Mouse (Mus musculus): ENCODE results near the gene Fam122a.

Gene Fam122a

GRCm38 (mm10) chr19:24490275-24490674, 13.1 kb upstream of the Fam122a start:
- no peak for DNase-seq (ENCODE audit: low spot score)

DNA sequence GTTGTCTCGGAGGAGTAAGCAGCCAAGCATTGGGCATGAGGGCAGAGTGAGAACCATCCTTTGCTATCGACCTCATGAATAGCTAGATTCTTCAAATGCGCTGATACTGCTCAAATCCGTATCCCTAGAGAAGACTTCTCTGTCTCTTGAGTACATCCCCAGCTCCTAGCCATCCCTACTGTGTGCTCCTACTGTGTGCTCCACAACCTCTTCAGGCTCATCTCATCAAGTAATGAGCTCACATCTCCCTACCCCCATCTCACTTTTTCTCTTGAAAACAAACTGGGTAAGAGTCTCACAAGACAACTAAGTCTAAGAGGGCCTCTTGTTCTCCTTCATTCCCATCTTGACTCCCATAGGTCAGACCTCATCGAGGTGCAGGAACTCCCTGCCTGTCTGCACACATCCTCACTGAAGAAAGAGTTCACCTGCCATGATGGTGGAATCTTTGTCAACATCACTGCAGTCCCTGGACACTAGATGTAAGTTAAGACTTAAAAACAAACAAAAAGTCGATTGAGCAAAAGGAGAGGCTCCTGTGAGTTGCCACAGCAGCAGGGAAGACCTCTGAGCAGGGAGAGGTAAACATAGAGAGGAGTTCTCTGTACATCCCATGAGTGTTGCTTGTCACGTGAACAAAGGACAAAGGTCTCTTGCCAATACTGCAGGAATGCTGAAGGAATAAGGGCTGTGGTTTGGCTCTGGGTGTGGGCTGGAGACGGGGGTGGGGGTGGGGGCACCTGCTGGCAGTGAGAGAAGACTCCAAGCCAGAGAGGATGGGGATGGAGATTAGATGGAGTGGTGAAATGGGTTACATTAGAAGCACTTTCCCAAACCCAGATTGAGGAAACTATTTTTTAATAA, 9.5 kb upstream of the Fam122a start:
- no peak for DNase-seq (ENCODE audit: low spot score)

GRCm38 (mm10) chr19:24484612-24485194, 7.5 kb upstream of the Fam122a start:
- DNase-seq (ENCODE audit: low spot score), result no peak

- DNase-seq (ENCODE audit: low spot score), result no peak
Observed at GRCm38 (mm10) chr19:24480916-24481315, 3.8 kb upstream of the Fam122a start.

GRCm38 (mm10) chr19:24476461-24476860, 695 bp downstream of the Fam122a start:
- no peak for DNase-seq (ENCODE audit: low spot score)

GRCm38 (mm10) chr19:24475281-24475680, 1.9 kb downstream of the Fam122a start:
- DNase-seq (ENCODE audit: low spot score), result no peak

GRCm38 (mm10) chr19:24472512-24472911, 4.6 kb downstream of the Fam122a start:
- DNase-seq (ENCODE audit: low spot score), result no peak

GRCm38 (mm10) chr19:24471538-24471937, 5.6 kb downstream of the Fam122a start:
- DNase-seq (ENCODE audit: low spot score), result no peak

GRCm38 (mm10) chr19:24469216-24469615, 7.9 kb downstream of the Fam122a start:
- no peak for DNase-seq (ENCODE audit: low spot score)

- no peak for DNase-seq (ENCODE audit: low spot score)
Observed at GRCm38 (mm10) chr19:24468616-24469015, 8.5 kb downstream of the Fam122a start.

DNA sequence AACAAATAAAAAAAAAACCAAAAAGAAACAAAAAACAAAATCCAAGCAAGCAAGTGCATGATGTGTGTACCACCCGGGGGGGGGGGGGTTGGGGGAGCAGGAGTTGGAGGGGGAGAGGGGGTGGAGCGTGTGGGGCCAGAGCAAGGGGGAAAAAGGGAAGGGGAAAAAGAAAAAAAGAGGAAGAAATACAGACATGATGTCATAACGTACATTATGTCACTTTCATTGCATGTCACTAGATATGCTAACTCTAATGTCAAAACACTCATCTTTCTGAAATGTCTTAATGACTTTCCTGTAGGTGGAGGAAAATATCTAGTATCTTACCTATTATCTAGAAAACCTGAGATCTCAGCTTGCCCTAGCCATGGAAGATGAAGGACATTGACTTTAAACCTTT, 14.1 kb downstream of the Fam122a start:
- no peak for DNase-seq (ENCODE audit: low spot score)

DNA sequence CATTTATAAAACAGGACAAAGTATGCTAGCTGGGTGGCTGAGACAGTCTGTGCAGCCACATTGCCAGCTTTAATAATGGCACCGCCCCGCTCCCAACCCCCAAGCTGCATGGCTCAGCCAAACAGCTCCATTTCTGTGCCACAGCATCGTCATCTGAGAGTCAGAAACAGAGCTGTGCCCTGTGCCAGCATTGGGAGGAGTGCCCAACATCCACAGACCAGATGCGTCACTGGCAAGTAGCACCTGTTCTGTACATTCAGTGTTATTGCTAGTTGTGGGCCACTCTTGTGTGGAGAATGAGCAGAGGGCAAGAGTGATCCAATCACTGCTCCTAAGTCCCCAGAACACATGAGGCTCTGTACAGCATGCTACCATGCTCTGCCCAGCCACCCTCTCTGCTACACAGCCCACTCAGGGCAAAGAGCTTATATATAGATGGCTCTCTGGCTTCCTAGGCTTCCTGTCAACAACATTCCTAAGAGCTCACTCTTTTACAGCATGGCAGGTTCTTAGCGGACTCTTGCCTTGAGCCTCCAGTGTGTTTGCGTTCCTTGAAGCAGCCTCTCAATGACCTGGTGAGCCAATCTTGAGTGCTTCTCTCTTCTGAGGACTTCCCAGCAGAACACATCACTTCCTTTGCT, 20.4 kb downstream of the Fam122a start:
- no peak for DNase-seq (ENCODE audit: low spot score)

GRCm38 (mm10) chr19:24455249-24455960, 21.8 kb downstream of the Fam122a start:
- DNase-seq (ENCODE audit: low spot score), result no peak

DNA sequence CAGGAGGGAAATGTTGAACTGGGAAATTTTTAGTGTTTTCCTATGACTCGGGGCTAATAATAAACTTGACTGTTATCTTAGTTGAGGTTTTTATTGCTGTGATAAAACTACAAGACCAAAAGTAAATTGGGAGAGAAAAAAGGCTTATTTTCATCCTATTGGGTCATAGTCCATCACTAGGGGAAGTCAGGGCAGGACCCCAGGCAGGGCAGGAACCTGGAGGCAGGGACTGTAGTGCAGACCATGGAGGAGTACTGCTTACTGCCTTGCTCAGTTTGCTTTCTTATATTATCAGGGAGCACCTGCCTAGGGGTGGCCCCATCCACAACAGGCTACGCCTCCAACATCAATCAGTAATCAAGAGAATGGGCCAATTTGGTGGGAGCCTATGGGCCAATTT, 22.7 kb downstream of the Fam122a start:
- DNase-seq (ENCODE audit: low spot score), result no peak

GRCm38 (mm10) chr19:24453379-24453778, 23.8 kb downstream of the Fam122a start:
- no peak for DNase-seq (ENCODE audit: low spot score)

- no peak for DNase-seq (ENCODE audit: low spot score)
Observed at GRCm38 (mm10) chr19:24452441-24452898, 24.7 kb downstream of the Fam122a start.

DNA sequence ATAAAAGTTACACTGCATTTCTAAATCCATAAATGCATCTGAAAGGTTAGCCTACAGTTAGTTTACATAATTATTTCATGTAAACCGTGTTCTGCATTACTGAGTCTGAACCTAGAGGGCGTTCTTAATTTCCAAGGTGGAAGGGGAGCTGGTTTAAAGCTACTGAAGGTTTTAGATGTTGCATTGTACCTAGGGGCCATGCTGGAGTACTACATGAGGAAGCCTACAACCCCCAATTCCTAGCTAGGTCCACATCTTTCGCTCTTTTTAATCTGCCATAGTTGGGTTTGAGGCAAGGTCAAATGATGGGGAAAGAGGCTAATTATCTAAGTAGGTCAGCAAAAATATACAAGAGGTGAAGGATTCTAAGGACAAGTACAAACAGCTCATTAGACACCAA, 25.5 kb downstream of the Fam122a start:
- DNase-seq (ENCODE audit: low spot score), result no peak

- no peak for DNase-seq (ENCODE audit: low spot score)
Observed at GRCm38 (mm10) chr19:24450740-24451139, 26.4 kb downstream of the Fam122a start.

GRCm38 (mm10) chr19:24444322-24444721, 32.8 kb downstream of the Fam122a start:
- DNase-seq (ENCODE audit: low spot score), result no peak

DNA sequence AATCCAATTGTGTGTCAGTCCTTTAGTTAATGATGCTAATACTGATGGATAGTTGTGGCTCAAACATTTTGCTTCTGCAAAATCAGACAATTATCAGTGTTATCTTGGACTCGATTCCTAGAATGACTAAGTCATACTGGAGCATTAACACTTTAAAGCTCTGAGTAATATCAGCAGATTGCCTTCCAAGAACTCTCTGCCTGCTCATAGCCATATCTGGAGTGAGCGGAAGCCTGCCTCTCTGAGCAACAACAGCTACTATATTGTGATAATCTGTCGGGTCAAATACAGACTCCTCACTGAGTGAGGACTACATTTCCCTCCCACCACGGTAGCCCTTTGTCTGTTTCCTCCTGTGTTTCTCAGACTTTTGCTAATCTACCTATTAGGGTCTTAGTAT, 37.4 kb downstream of the Fam122a start:
- no peak for DNase-seq (ENCODE audit: low spot score)

- DNase-seq (ENCODE audit: low spot score), result no peak
Observed at GRCm38 (mm10) chr19:24434291-24434690, 42.9 kb downstream of the Fam122a start.

GRCm38 (mm10) chr19:24432447-24432846, 44.7 kb downstream of the Fam122a start:
- no peak for DNase-seq (ENCODE audit: low spot score)

All from spleen, adult 12 weeks (tissue).